Comparison of ENCODE assay signal across 35 mouse cellular contexts in genomic region chr12:37251688-37252087, GRCm38 (mm10).
"Had no signal": no experiment of that assay in that cellular context is flagged by ENCODE, and none has a peak within 500 bp of the region (broad histone marks: within the 10 kb centered on the region; RNA-seq: fewer than 3 reads in every experiment).

No protein-coding gene starts in this region.

- DNase-seq: heart, postnatal 10 days; heart, postnatal 14 days; heart, postnatal 36 days; heart, postnatal 4 days; kidney, adult 11 months; kidney, adult 18-20 months; kidney, adult 2 months; kidney, adult 8-10 months; kidney, adult 9 months; kidney, postnatal 10 days; kidney, postnatal 14 days; kidney, postnatal 25 days; kidney, postnatal 36 days; kidney, postnatal 4 days; layer of hippocampus, adult 9-11 months; layer of hippocampus, postnatal 36 days had no signal

- H3K36me3 ChIP-seq: heart, embryonic 10.5 days; heart, embryonic 12.5 days; heart, embryonic 13.5 days; heart, embryonic 15.5 days; hindbrain, embryonic 10.5 days; hindbrain, embryonic 12.5 days; hindbrain, embryonic 13.5 days; hindbrain, embryonic 15.5 days; intestine, embryonic 15.5 days; kidney, embryonic 15.5 days had no signal

- H3K9me3 ChIP-seq: heart, embryonic 10.5 days; heart, embryonic 12.5 days; heart, embryonic 13.5 days; heart, embryonic 15.5 days; hindbrain, embryonic 10.5 days; hindbrain, embryonic 12.5 days; hindbrain, embryonic 13.5 days; hindbrain, embryonic 15.5 days; intestine, embryonic 15.5 days; kidney, embryonic 15.5 days had no signal

- H3K27ac ChIP-seq: heart, embryonic 10.5 days; heart, embryonic 13.5 days; heart, embryonic 15.5 days; hindbrain, embryonic 10.5 days; hindbrain, embryonic 12.5 days; hindbrain, embryonic 13.5 days; hindbrain, embryonic 14.5 days; hindbrain, embryonic 15.5 days; hindbrain, postnatal 0 days; intestine, embryonic 15.5 days; kidney, embryonic 15.5 days; kidney, postnatal 0 days; layer of hippocampus, adult 2 months had no signal

- H3K27me3 ChIP-seq: heart, embryonic 12.5 days; heart, embryonic 13.5 days; heart, embryonic 15.5 days; hindbrain, embryonic 12.5 days; hindbrain, embryonic 13.5 days; hindbrain, embryonic 15.5 days; intestine, embryonic 15.5 days; kidney, embryonic 15.5 days had no signal

- ATAC-seq: hindbrain, embryonic 16.5 days; hindbrain, postnatal 0 days; inflammation-experienced regulatory T-cells, adult 6 months; intestine, embryonic 15.5 days; intestine, embryonic 16.5 days; intestine, postnatal 0 days had no signal

- H3K4me1 ChIP-seq: heart, embryonic 10.5 days; heart, embryonic 12.5 days; heart, embryonic 13.5 days; heart, embryonic 15.5 days; hindbrain, embryonic 10.5 days; hindbrain, embryonic 12.5 days; hindbrain, embryonic 13.5 days; hindbrain, embryonic 15.5 days; intestine, embryonic 15.5 days; kidney, embryonic 15.5 days had no signal

- H3K9ac ChIP-seq: heart, embryonic 12.5 days; heart, embryonic 13.5 days; heart, embryonic 15.5 days; hindbrain, embryonic 12.5 days; hindbrain, embryonic 13.5 days; hindbrain, embryonic 14.5 days; hindbrain, embryonic 15.5 days; intestine, embryonic 15.5 days; kidney, embryonic 15.5 days had no signal

- H3K4me2 ChIP-seq: heart, embryonic 11.5 days; heart, embryonic 12.5 days; heart, embryonic 13.5 days; heart, embryonic 15.5 days; hindbrain, embryonic 12.5 days; hindbrain, embryonic 13.5 days; hindbrain, embryonic 14.5 days; hindbrain, embryonic 15.5 days; intestine, embryonic 15.5 days; kidney, embryonic 15.5 days had no signal

- H3K4me3 ChIP-seq: heart, embryonic 10.5 days; heart, embryonic 12.5 days; heart, embryonic 13.5 days; heart, embryonic 15.5 days; hindbrain, embryonic 10.5 days; hindbrain, embryonic 12.5 days; hindbrain, embryonic 13.5 days; hindbrain, embryonic 15.5 days; intestine, embryonic 15.5 days; kidney, embryonic 15.5 days; layer of hippocampus, adult 2 months had no signal
